Mouse (Mus musculus) E14TG2a.4 (cell line): ENCODE measurements at regions not wholly inside any gene's neighbourhood (a gene's known extent, or its start where the extent isn't known, plus 50 kb on each side); places are given as distances from the start of the nearest gene placed in this dataset.

ENCODE experiments used
- CTCF ChIP-seq: conservative IDR thresholded peaks from 2 replicates; pipeline ENCODE4 v1.5.1; 2014; ENCODE audit warnings: low read length
- NANOG ChIP-seq: IDR thresholded peaks from 2 replicates; pipeline ENCODE4 v1.6.1; 2014; ENCODE audit warnings: borderline replicate concordance, low read length, mixed read lengths
- POU5F1 ChIP-seq: IDR thresholded peaks from 2 replicates; pipeline ENCODE4 v1.6.1; 2014; ENCODE audit warnings: low read length, borderline replicate concordance

DNA sequence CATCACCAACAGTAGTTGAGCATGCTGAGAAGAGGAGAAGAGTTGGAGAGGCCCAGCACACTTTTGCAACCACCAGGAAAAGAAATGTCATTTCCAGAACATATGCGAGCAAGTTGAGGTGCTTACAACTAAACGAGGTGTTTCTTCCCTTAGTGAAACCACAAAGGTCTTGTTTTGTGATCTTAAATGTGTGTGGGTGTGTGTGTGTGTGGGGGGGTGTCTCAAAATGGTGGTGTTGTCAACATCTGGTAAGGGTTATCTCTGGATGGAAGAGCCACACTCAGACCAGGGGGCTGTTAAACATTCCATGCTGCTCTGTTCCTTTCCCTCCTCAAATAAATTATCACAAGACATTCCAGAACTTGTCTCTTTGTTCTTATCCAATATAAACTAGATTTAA is 656.0 kb upstream of the Cdh5 start:
- TF ChIP-seq CTCF (no peak), POU5F1 (no peak), NANOG (no peak)
